Mouse (Mus musculus) MEL (cell line): ENCODE results near the gene Ssh2. TPM values are rescaled to one million over a fixed set of nuclear protein-coding genes. Genes with fewer than 3 reads are reported as not detected.

Source experiments
- DNase-seq: peaks from one replicate; pipeline ENCODE4 v3.0.0; 2011; ENCODE audit warnings: low read depth, low spot score
- H3K27ac ChIP-seq: 2 replicates; pipeline ENCODE4 v1.5.1; 2012; ENCODE audit warnings: low read depth, mild to moderate bottlenecking, control low read depth, low read length, moderate library complexity; ENCODE audit not compliant: control insufficient read depth
- H3K27me3 ChIP-seq, 2 experiments: fragments of 150-350 bp in 1 of 2; sonication (generic) in 1 of 2; 2 replicates each; pipeline ENCODE4 v1.6.1; 2012; ENCODE audit warnings: low read length in 2 of 2, mild to moderate bottlenecking in 2 of 2, improper control_type of control experiment in 1 of 2, moderate library complexity in 1 of 2; ENCODE audit not compliant: insufficient read depth in 2 of 2, control insufficient read depth in 1 of 2
- H3K36me3 ChIP-seq, 2 experiments: 2 replicates each; pipeline ENCODE4 v1.6.1; 2012 to 2014; ENCODE audit warnings: low read length in 2 of 2, improper control_type of control experiment in 1 of 2, inconsistent platforms in 1 of 2, mild to moderate bottlenecking in 1 of 2; ENCODE audit not compliant: insufficient read depth in 2 of 2, control insufficient read depth in 1 of 2
- H3K4me1 ChIP-seq, 2 experiments: fragments of 150-350 bp in 1 of 2; sonication (generic) in 1 of 2; 2 replicates each; pipeline ENCODE4 v1.6.1; 2012; ENCODE audit warnings: low read length in 2 of 2, improper control_type of control experiment in 1 of 2, mild to moderate bottlenecking in 1 of 2; ENCODE audit not compliant: insufficient read depth in 2 of 2, control insufficient read depth in 1 of 2
- H3K4me3 ChIP-seq, 2 experiments: fragments of 150-350 bp in 1 of 2; sonication (generic) in 1 of 2; 2 replicates each; pipeline ENCODE4 v1.5.1; 2012; ENCODE audit warnings: low read depth in 2 of 2, low read length in 2 of 2, mild to moderate bottlenecking in 2 of 2, moderate library complexity in 2 of 2, control low read depth in 1 of 2, improper control_type of control experiment in 1 of 2; ENCODE audit not compliant: control insufficient read depth in 1 of 2, insufficient read depth in 1 of 2
- H3K79me2 ChIP-seq: 2 replicates; pipeline ENCODE4 v1.6.1; 2012; ENCODE audit warnings: mild to moderate bottlenecking, low read length, moderate library complexity; ENCODE audit not compliant: control insufficient read depth, poor library complexity, insufficient read depth
- H3K9ac ChIP-seq: 2 replicates; pipeline ENCODE4 v1.6.1; 2012; ENCODE audit warnings: low read depth, mild to moderate bottlenecking, control low read depth, low read length, moderate library complexity; ENCODE audit not compliant: control insufficient read depth, poor library complexity, severe bottlenecking
- H3K9me3 ChIP-seq: fragments of 150-350 bp; sonication (generic); replicated peaks from 2 replicates; pipeline ENCODE4 v1.6.1; 2012; ENCODE audit warnings: mild to moderate bottlenecking, low read length, improper control_type of control experiment, moderate library complexity; ENCODE audit not compliant: insufficient read depth
- BHLHE40 ChIP-seq: IDR thresholded peaks from 2 replicates; pipeline ENCODE4 v1.6.1; 2012; ENCODE audit warnings: low read depth, mild to moderate bottlenecking, inconsistent platforms, low read length, improper control_type of control experiment, borderline replicate concordance
- CHD2 ChIP-seq: IDR thresholded peaks from 2 replicates; pipeline ENCODE4 v1.6.1; 2011; ENCODE audit warnings: low read length, improper control_type of control experiment
- CTCF ChIP-seq, 3 experiments: IDR thresholded peaks in 2 of 3; conservative IDR thresholded peaks in 1 of 3; 2 replicates each; pipeline ENCODE4 v1.5.1; 2011 to 2012; ENCODE audit warnings: low read length in 3 of 3, low read depth in 2 of 3, mild to moderate bottlenecking in 2 of 3, improper control_type of control experiment in 1 of 3, inconsistent platforms in 1 of 3, mixed read lengths in 1 of 3, moderate library complexity in 1 of 3; ENCODE audit not compliant: control insufficient read depth in 1 of 3, insufficient read depth in 1 of 3, poor library complexity in 1 of 3, severe bottlenecking in 1 of 3
- EP300 ChIP-seq, 2 experiments: IDR thresholded peaks; 2 replicates each; pipeline ENCODE4 v1.6.1; 2011; ENCODE audit warnings: improper control_type of control experiment in 2 of 2, low read length in 2 of 2, low read depth in 1 of 2, mild to moderate bottlenecking in 1 of 2
- ETS1 ChIP-seq: IDR thresholded peaks from 2 replicates; pipeline ENCODE4 v1.6.1; 2012; ENCODE audit warnings: low read depth, mild to moderate bottlenecking, inconsistent platforms, low read length, improper control_type of control experiment, moderate library complexity
- GATA1 ChIP-seq: IDR thresholded peaks from 2 replicates; pipeline ENCODE4 v1.6.1; 2011; ENCODE audit warnings: low read depth, low read length, improper control_type of control experiment
- HCFC1 ChIP-seq: IDR thresholded peaks from 2 replicates; pipeline ENCODE4 v1.6.1; 2012; ENCODE audit warnings: low read depth, mild to moderate bottlenecking, inconsistent platforms, low read length, improper control_type of control experiment, moderate library complexity
- KAT2A ChIP-seq: conservative IDR thresholded peaks from 2 replicates; pipeline ENCODE4 v1.6.1; 2012; ENCODE audit warnings: low read depth, low read length, improper control_type of control experiment, inconsistent platforms
- MAX ChIP-seq: IDR thresholded peaks from 2 replicates; pipeline ENCODE4 v1.6.1; 2011; ENCODE audit warnings: low read length, improper control_type of control experiment
- MXI1 ChIP-seq: IDR thresholded peaks from 2 replicates; pipeline ENCODE4 v1.6.1; 2011; ENCODE audit warnings: mild to moderate bottlenecking, low read depth, low read length, improper control_type of control experiment
- MYB ChIP-seq: IDR thresholded peaks from 2 replicates; pipeline ENCODE4 v1.6.1; 2011; ENCODE audit warnings: mild to moderate bottlenecking, low read depth, low read length, improper control_type of control experiment
- NRF1 ChIP-seq: IDR thresholded peaks from 2 replicates; pipeline ENCODE4 v1.6.1; 2014; ENCODE audit warnings: low read depth, mild to moderate bottlenecking, inconsistent platforms, low read length, improper control_type of control experiment, moderate library complexity; ENCODE audit not compliant: poor library complexity, insufficient read depth, severe bottlenecking
- POLR2AphosphoS2 ChIP-seq: IDR thresholded peaks from 2 replicates; pipeline ENCODE4 v1.6.1; 2011; ENCODE audit warnings: low read length, improper control_type of control experiment
- POLR2AphosphoS5 ChIP-seq: IDR thresholded peaks from 2 replicates; pipeline ENCODE4 v1.6.1; 2012; ENCODE audit warnings: low read depth, borderline replicate concordance, mild to moderate bottlenecking, inconsistent platforms, low read length, moderate library complexity, mixed read lengths
- RAD21 ChIP-seq: IDR thresholded peaks from 2 replicates; pipeline ENCODE4 v1.6.1; 2011; ENCODE audit warnings: mild to moderate bottlenecking, low read depth, low read length, improper control_type of control experiment
- SIN3A ChIP-seq: IDR thresholded peaks from 2 replicates; pipeline ENCODE4 v1.6.1; 2012; ENCODE audit warnings: low read length, improper control_type of control experiment, inconsistent platforms
- TBP ChIP-seq: IDR thresholded peaks from 2 replicates; pipeline ENCODE4 v1.8.0; 2011; ENCODE audit warnings: low read depth, low read length, improper control_type of control experiment
- TCF12 ChIP-seq: IDR thresholded peaks from 2 replicates; pipeline ENCODE4 v1.6.1; 2014; ENCODE audit warnings: low read depth, mild to moderate bottlenecking, inconsistent platforms, low read length, improper control_type of control experiment, moderate library complexity
- UBTF ChIP-seq: IDR thresholded peaks from 2 replicates; pipeline ENCODE4 v1.6.1; 2012; ENCODE audit warnings: low read depth, mild to moderate bottlenecking, inconsistent platforms, low read length, improper control_type of control experiment, moderate library complexity, borderline replicate concordance; ENCODE audit not compliant: insufficient read depth
- USF1 ChIP-seq: IDR thresholded peaks from 2 replicates; pipeline ENCODE4 v1.6.1; 2014; ENCODE audit warnings: low read depth, mild to moderate bottlenecking, inconsistent platforms, low read length, improper control_type of control experiment, moderate library complexity
- USF2 ChIP-seq, 2 experiments: IDR thresholded peaks; 2 replicates each; pipeline ENCODE4 v1.6.1; 2011 to 2012; ENCODE audit warnings: improper control_type of control experiment in 2 of 2, low read length in 2 of 2, borderline replicate concordance in 1 of 2, inconsistent platforms in 1 of 2, low read depth in 1 of 2, mild to moderate bottlenecking in 1 of 2; ENCODE audit not compliant: insufficient read depth in 1 of 2
- ZKSCAN1 ChIP-seq: IDR thresholded peaks from 2 replicates; pipeline ENCODE4 v1.6.1; 2012; ENCODE audit warnings: low read depth, mild to moderate bottlenecking, inconsistent platforms, low read length, improper control_type of control experiment, moderate library complexity
- ZNF384 ChIP-seq: IDR thresholded peaks from 2 replicates; pipeline ENCODE4 v1.6.1; 2012; ENCODE audit warnings: low read depth, mild to moderate bottlenecking, inconsistent platforms, low read length, improper control_type of control experiment
- polyA plus RNA-seq, 2 experiments: library from polyadenylated mRNA; stranded (reverse) in 1 of 2; unstranded in 1 of 2; fragments of >175 nt in 1 of 2; fragments of >200 nt in 1 of 2; gene quantifications; 2 replicates each; pipeline versions ENCODE4 v1.2.1 to v1.2.4; 2012; ENCODE audit warnings: low replicate concordance in 2 of 2, low read depth in 1 of 2; ENCODE audit not compliant: insufficient read length in 2 of 2, insufficient read depth in 1 of 2, missing spikeins in 1 of 2
- total RNA-seq: library from RNA; depleted of rRNA; stranded (reverse); fragments of 300-350 nt; gene quantifications from 2 replicates; pipeline ENCODE4 v1.2.3, GENCODE M21; 2012

Ssh2 gene
- total and polyA plus RNA-seq, 3 experiments: 6.3 to 29.2 (median 16.5) TPM

DNA sequence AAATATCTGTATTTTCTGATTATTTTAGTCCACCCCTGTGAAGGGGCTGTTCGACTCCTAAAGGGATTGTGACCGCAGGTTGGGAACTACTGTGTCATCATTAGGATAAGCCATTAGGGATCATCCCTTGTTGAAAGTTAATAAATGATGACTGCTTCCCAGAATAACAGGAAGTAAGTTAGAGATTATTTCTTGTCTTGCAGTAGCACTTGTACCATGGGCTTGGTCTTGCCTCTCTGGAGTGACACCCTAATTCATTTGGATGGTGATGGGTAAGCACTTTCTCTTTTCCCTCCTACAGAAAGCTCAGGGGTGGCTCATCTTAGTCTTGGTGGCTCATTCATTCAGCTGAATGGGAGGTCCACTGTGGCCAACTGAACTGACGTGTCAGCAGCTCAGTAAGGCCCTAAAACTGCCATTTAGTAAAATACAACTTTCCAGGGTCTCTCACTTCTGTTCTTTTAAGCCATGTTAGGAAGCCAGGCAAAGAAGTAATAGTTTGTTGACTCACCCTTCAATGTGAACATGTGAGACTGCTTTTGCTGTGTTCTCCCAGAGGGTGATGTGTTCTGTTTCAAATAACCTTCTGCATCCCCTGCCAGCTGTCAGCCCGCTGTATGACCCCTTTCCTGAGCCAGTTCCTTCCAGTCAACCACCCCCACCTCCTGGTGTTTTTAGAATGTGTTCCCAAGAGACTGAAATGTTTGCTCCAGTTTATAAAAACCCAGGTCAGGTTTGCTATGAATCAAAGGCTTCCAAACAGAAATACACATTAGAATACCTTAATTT lies 200.3 kb downstream of the Ssh2 start:
- peak; percentile 54 for DNase-seq
- Histone ChIP-seq H3K9me3 (no peaks in the 10 kb centered on the region), H3K4me3 (no peak overlapping the region), H3K27me3 (no peaks in the 10 kb centered on the region), H3K9ac (no peak overlapping the region), H3K4me1 (peaks cover 8 to 17% of the 10 kb centered on the region in 2 experiments), H3K27ac (no peak overlapping the region; the same call in 1 of the 2 replicates), H3K36me3 (peaks cover under 1 to 12% of the 10 kb centered on the region in 2 experiments), H3K79me2 (no peaks in the 10 kb centered on the region)
- TF ChIP-seq GATA1 (0 out of 2 replicates have a peak, but pooled peaks have one; percentile 16), BHLHE40 (no peak), ETS1 (no peak), CTCF (IDR thresholded peaks at IDR 0.05 in 2 of 3, conservative IDR thresholded peaks at IDR 0.05 in 1 of 3; ENCODE audit: control insufficient read depth in 1 of 3, insufficient read depth in 1 of 3, low read depth in 2 of 3, low read length in 3 of 3, poor library complexity in 1 of 3, severe bottlenecking in 1 of 3) (no peak), USF1 (no peak), TCF12 (no peak), EP300 (IDR thresholded peaks at IDR 0.05; ENCODE audit: low read depth in 1 of 2, low read length in 2 of 2) (peak in 1 of 2 experiments; percentile 34; a peak in 2 of 4 replicates), MXI1 (no peak)

DNA sequence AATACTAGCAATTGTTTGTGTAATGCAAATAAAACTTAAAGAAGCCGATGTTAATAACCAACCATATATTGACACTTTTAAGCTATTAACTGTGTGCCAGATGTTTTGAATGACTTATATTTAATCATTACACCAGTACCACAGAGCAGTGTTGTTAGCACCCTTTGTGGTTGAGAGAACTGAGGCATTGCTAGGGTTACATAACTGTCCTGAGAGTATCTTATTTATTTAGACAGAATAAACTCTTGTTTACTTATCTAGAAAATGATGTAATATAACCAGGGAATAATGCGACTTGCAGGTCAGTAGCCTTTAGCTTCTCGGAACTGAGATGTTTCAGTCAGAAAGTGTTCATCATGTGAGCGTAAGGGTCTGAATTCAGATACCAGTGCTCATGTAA lies 201.9 kb downstream of the Ssh2 start:
- H3K9ac ChIP-seq: no peak overlapping the region
- H3K36me3 ChIP-seq: peaks cover 11 to 20% of the 10 kb centered on the region in 2 experiments
- H3K9me3 ChIP-seq: no peaks in the 10 kb centered on the region
- H3K27me3 ChIP-seq: no peaks in the 10 kb centered on the region
- no peak overlapping the region for H3K4me3 ChIP-seq
- TF ChIP-seq GATA1 (no peak), TBP (no peak), MAX (no peak), HCFC1 (no peak), POLR2AphosphoS5 (no peak), KAT2A (no peak), POLR2AphosphoS2 (no peak), CTCF (IDR thresholded peaks at IDR 0.05 in 2 of 3, conservative IDR thresholded peaks at IDR 0.05 in 1 of 3; ENCODE audit: control insufficient read depth in 1 of 3, insufficient read depth in 1 of 3, low read depth in 2 of 3, low read length in 3 of 3, poor library complexity in 1 of 3, severe bottlenecking in 1 of 3) (no peak), SIN3A (no peak), MYB (no peak), NRF1 (no peak), UBTF (no peak), BHLHE40 (no peak), CHD2 (no peak), USF1 (no peak), ZNF384 (no peak), ZKSCAN1 (no peak), EP300 (IDR thresholded peaks at IDR 0.05; ENCODE audit: low read depth in 1 of 2, low read length in 2 of 2) (no peak), RAD21 (no peak), USF2 (IDR thresholded peaks at IDR 0.05; ENCODE audit: borderline replicate concordance in 1 of 2, insufficient read depth in 1 of 2, low read depth in 1 of 2, low read length in 2 of 2) (no peak)
- peaks cover 11 to 19% of the 10 kb centered on the region in 2 experiments for H3K4me1 ChIP-seq
- H3K79me2 ChIP-seq: no peaks in the 10 kb centered on the region
- no peak overlapping the region for H3K27ac ChIP-seq
- DNase-seq: no peak
